Mouse (Mus musculus) midbrain, embryonic 11.5 days (tissue): Measurements from ENCODE around the gene Acot12. TPM values are rescaled to one million over a fixed set of nuclear protein-coding genes. Genes with fewer than 3 reads are reported as not detected.
"Not testable (repeated sequence)": the region's sequence is repeated elsewhere in the genome, so short reads cannot be mapped to it uniquely, and the experiment has no call there.

Source experiments
- ATAC-seq: fragments of 200-750 bp; cut with Nextera tagmentation; 2 replicates; pipeline ENCODE4 v1.8.0; 2017; ENCODE audit warnings: moderate TSS enrichment, moderate library complexity; ENCODE audit not compliant: low FRiP score
- DNase-seq: peaks from one replicate; pipeline ENCODE4 v3.0.0; 2015; ENCODE audit warnings: low spot score; ENCODE audit errors: missing footprints
- H3K27ac ChIP-seq: fragments of 300-500 bp; sonication (generic); 2 replicates; pipeline ENCODE4 v1.5.1; 2014; ENCODE audit warnings: low read depth, low read length
- H3K27me3 ChIP-seq: fragments of 300-500 bp; sonication (generic); 2 replicates; pipeline ENCODE4 v1.6.1; 2014; ENCODE audit warnings: mild to moderate bottlenecking, low read length, moderate library complexity, mixed read lengths; ENCODE audit not compliant: control insufficient read depth, insufficient read depth
- H3K36me3 ChIP-seq: fragments of 300-500 bp; sonication (generic); 2 replicates; pipeline ENCODE4 v1.6.1; 2014; ENCODE audit warnings: mild to moderate bottlenecking, low read length, moderate library complexity, mixed read lengths; ENCODE audit not compliant: control insufficient read depth, insufficient read depth
- H3K4me1 ChIP-seq: fragments of 300-500 bp; sonication (generic); 2 replicates; pipeline ENCODE4 v1.6.1; 2014; ENCODE audit warnings: low read length; ENCODE audit not compliant: control insufficient read depth, insufficient read depth
- H3K4me2 ChIP-seq: fragments of 300-500 bp; sonication (generic); 2 replicates; pipeline ENCODE4 v1.6.1; 2014; ENCODE audit warnings: mild to moderate bottlenecking, moderate library complexity
- H3K4me3 ChIP-seq: fragments of 300-500 bp; sonication (generic); 2 replicates; pipeline ENCODE4 v1.5.1; 2014; ENCODE audit warnings: low read depth, low read length
- H3K9ac ChIP-seq: fragments of 300-500 bp; sonication (generic); 2 replicates; pipeline ENCODE4 v1.6.1; 2014; ENCODE audit warnings: low read length
- H3K9me3 ChIP-seq: fragments of 300-500 bp; sonication (generic); 2 replicates; pipeline ENCODE4 v1.6.1; 2016; ENCODE audit warnings: low read length; ENCODE audit not compliant: control insufficient read depth
- WGBS: fragments of 180-500 bp; shearing (Covaris S2); extraction: QIAGEN DNeasy Blood & Tissue Kit; methylation state at CpG from one replicate; pipeline ENCODE4 v1.1.7; 2014; 5-methylcytosine and 5-hydroxymethylcytosine counted together
- polyA plus RNA-seq: library from polyadenylated mRNA; unstranded; fragments of >200 nt; fragmentation: Nextera tagmentation; extraction: Ambion mirVana; gene quantifications from 2 replicates; pipeline ENCODE4 v1.2.1, GENCODE M21; 2014

The Acot12 gene
- polyA plus RNA-seq, 1 experiment from 2014 or later, result not detected

DNA sequence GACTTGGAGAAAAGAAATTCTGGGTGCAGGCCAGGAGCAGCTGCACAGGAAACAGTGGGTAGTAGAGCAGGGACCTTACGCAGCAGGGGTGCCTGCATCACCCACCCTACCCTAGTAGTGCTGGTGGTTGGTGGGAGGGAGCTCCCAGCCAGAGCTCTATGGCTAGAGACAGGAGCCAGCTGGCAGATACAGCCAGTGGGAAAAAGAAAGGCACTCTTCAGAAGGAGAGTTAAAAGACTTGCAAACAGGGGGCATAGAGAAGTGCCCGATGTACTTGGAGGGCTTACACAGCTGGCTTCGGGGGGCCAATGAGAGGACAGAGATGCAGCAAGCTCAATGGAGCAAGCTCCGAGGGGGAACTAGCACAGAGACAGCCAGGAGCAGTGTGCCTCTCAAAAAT is 12.4 kb downstream of the Acot12 start:
- Histone ChIP-seq H3K4me2 (no peak overlapping the region), H3K4me1 (no peaks in the 10 kb centered on the region), H3K27me3 (no peaks in the 10 kb centered on the region), H3K36me3 (no peaks in the 10 kb centered on the region), H3K9me3 (no peaks in the 10 kb centered on the region), H3K27ac (no peak overlapping the region), H3K4me3 (no peak overlapping the region), H3K9ac (no peak overlapping the region)
- ATAC-seq, result no peak
- 60% methylated on average over 4 of the region's 4 CpGs for WGBS
- DNase-seq, result no peak

DNA sequence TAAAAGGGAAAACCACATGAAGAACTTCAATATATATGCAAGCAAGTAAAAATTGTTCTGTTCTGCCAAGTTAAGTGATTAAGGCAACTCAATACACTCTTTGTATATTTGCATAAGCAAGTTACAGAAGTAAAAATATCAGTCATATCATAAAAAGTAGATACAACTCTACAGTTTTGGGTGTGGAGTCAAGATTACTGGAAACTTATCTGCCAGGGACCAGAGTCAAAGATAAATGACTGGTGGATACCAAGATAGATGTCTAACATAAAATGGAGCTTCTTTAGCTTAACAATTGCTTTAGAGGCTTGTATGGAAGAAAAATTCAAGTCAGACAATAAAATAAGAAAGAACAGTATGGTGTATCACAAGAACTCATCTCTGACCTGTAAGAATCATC is 13.4 kb downstream of the Acot12 start:
- Histone ChIP-seq H3K4me3 (no peak overlapping the region), H3K27ac (no peak overlapping the region), H3K4me2 (no peak overlapping the region), H3K9me3 (no peaks in the 10 kb centered on the region), H3K4me1 (no peaks in the 10 kb centered on the region), H3K27me3 (no peaks in the 10 kb centered on the region), H3K9ac (no peak overlapping the region), H3K36me3 (no peaks in the 10 kb centered on the region)
- no peak for ATAC-seq
- DNase-seq, result no peak

DNA sequence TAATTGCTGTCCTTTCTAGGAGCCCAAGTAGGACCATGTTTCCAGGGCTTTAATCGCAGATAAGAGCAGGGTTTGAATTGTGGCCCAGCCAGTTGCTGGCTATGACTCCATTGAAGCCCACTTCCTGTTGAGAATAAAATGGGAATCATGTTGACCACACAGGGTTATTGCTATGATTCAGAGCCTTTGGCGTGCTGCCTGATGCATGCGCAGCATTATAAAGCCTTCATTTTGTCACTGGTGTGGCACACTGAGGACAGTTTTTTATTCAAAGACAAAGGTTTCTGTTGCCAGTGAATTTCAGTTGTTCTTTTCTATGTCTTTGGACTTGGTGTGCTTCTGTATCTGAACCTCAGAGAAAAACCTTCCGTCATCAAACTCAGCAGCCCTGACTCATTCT is 14.9 kb downstream of the Acot12 start:
- 93% methylated on average over 4 of the region's 4 CpGs for WGBS
- no peak for ATAC-seq

DNA sequence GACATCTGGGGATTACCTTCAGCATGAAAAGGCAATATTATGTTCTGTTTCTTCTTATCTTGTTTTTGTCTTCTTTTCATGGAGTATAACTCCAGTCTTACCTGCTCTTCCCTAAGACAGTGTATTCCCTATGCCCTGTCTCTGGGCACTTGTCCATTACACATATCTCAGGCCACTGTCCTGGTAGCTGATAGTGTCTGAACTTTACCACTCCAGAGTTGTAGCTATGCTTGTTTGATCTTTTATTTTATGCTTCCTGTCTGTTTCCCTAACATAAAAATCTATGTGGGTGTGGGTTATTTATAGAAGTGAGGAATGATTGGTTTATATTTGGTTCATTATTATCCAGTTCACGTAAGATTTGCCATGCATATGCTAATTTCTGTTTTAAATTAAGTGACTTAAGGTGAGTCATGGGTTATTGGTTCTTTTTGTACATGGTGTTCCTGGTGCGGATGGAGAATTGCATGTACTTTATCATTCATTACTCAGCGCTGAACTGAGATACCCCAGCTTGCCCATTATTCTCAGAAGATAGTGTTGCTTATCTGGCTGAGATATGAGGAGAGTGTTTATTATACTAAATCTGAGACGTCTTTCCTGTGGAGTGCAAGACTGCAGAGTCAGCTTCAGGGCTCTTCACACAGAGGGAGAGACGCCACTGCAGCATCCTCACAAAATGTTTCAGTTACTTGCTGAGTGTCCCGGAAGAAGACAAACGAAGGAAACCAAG is 17.2 kb downstream of the Acot12 start:
- no peaks in the 10 kb centered on the region for H3K36me3 ChIP-seq
- no peak overlapping the region for H3K27ac ChIP-seq
- no peaks in the 10 kb centered on the region for H3K4me1 ChIP-seq
- no peaks in the 10 kb centered on the region for H3K27me3 ChIP-seq
- H3K4me3 ChIP-seq, result no peak overlapping the region
- no peaks in the 10 kb centered on the region for H3K9me3 ChIP-seq
- H3K4me2 ChIP-seq, result no peak overlapping the region
- no peak overlapping the region for H3K9ac ChIP-seq
- no peak for ATAC-seq
- WGBS, result 83% methylated on average over 7 of the region's 7 CpGs
- DNase-seq, result no peak

More for the DNA sequence above, 14.9 kb downstream of the Acot12 start:
- Histone ChIP-seq H3K9me3 (no peaks in the 10 kb centered on the region), H3K36me3 (no peaks in the 10 kb centered on the region), H3K4me2 (no peak overlapping the region), H3K4me1 (no peaks in the 10 kb centered on the region), H3K27me3 (no peaks in the 10 kb centered on the region), H3K27ac (no peak overlapping the region), H3K9ac (no peak overlapping the region), H3K4me3 (no peak overlapping the region)
- no peak for DNase-seq

DNA sequence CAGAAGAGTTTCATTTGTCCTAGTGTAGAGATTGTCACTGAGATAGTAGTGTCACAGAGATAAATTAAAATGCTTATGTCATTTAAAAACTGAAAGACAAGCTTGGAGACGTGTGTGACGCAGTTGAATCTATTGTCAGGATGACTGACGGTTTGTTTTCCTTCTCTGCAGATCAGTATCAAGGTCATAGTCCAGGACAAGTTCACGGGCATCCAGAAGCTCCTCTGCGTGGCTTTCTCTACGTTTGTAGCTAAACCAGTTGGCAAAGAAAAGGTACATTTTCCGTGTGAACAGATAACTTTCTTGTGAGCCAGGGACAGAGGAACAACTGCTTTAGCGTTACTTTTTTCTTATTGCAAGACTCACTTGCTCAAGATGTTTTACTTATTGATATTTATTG is 18.5 kb downstream of the Acot12 start:
- no peak overlapping the region for H3K9ac ChIP-seq
- 82% methylated on average over 8 of the region's 8 CpGs for WGBS
- ATAC-seq (no peak), DNase-seq (no peak)
- H3K36me3 ChIP-seq, result no peaks in the 10 kb centered on the region
- H3K27ac ChIP-seq, result no peak overlapping the region
- no peak overlapping the region for H3K4me3 ChIP-seq
- no peaks in the 10 kb centered on the region for H3K27me3 ChIP-seq
- H3K4me1 ChIP-seq, result no peaks in the 10 kb centered on the region
- no peak overlapping the region for H3K4me2 ChIP-seq
- no peaks in the 10 kb centered on the region for H3K9me3 ChIP-seq

DNA sequence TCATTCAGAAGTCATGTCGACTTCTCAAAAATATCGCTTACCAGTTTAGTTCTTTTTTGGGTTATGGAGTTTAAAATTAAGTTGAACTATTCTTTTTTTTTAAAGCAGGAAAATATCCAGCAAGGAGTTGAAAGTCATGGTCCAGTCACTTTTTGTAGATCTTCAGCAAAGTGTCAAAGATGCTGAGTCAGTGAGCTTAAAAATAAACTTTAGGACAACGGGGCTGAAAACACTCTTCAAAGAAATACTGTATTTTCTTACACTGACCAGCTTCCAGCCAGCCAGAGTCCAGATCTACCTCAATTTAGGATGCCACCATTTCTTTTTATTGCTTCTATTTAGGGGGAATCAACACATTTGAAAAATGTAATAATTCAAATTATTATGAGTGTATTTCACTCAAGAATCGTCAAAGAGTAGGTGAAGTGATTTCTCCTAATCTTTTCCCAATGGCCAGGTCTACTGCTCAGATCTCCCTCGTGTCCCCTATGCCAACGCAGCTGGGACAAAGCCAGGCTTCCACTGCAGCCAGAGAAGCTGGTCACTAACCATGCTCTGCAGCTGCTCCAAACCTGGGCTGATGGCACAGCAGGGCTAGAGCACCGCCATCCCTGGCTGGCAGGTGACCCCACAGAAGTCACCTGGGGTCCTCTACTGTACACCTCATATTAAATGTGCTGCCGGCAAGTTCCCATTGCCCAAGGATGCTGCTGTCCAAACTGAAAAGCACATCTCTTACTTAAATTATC is 19.2 kb downstream of the Acot12 start:
- no peaks in the 10 kb centered on the region for H3K9me3 ChIP-seq
- no peak overlapping the region for H3K4me2 ChIP-seq
- no peak overlapping the region for H3K27ac ChIP-seq
- no peak overlapping the region for H3K4me3 ChIP-seq
- H3K36me3 ChIP-seq, result no peaks in the 10 kb centered on the region
- H3K4me1 ChIP-seq, result no peaks in the 10 kb centered on the region
- DNase-seq (no peak), ATAC-seq (no peak)
- no peak overlapping the region for H3K9ac ChIP-seq
- WGBS, result 90% methylated on average over 8 of the region's 8 CpGs
- H3K27me3 ChIP-seq, result no peaks in the 10 kb centered on the region

DNA sequence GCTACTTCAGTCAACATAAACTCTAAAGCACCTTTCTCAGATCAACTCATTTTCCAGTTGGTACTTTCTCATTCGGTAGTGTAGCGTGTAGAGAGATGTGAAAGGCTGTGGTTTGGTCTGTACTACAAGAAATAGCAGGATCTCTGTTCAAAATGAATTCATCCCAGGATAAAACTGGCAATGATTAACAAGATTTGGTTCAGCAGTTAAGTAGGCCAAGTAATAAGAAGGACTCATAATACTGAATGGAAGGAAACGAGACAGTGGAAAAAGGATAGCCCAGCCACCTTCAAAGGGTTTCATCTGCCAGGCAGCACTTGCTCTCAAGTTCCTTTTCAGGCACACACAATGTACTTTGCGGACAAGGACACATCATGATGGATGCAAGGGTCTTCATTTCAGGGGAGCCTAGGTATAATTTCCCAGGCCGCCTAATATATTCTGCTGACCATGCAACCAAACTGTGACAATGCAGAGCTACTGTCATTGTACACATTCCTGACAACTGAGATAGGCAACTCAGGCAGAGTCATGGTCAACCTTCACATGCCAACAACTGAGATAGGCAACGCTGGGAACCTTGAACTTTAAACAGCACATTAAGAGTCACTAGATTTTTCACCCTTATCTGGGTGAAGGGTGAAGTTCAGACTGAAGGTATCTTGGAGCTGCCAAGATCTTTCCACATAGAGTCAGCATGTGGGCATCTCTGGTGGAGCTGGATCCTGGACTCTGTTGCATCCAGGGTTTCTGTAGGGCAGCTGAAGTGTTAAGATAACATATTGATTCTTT is 20.5 kb downstream of the Acot12 start:
- Histone ChIP-seq H3K36me3 (no peaks in the 10 kb centered on the region), H3K9ac (no peak overlapping the region), H3K9me3 (no peaks in the 10 kb centered on the region), H3K4me3 (no peak overlapping the region), H3K4me1 (no peaks in the 10 kb centered on the region), H3K27me3 (no peaks in the 10 kb centered on the region), H3K4me2 (no peak overlapping the region), H3K27ac (no peak overlapping the region)
- ATAC-seq (no peak), DNase-seq (no peak)
- WGBS, result 88% methylated on average over 6 of the region's 6 CpGs

DNA sequence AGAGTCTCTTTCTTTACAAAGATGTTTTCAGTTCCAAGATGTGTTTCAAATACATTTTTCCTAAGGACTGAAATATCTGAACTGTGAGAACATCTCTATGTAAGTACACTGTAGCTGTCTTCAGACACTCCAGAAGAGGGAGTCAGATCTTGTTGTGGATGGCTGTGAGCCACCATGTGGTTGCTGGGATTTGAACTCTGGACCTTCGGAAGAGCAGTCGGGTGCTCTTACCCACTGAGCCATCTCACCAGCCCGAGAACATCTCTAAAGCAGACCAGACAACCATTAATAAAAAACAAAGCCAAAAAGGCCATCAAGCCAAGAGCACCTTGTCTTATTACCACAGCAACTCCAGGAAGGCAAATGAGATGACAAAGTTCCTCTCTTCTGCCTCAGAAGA is 22.3 kb downstream of the Acot12 start:
- H3K9ac ChIP-seq, H3K4me2 ChIP-seq, H3K4me1 ChIP-seq, DNase-seq, H3K9me3 ChIP-seq, H3K27me3 ChIP-seq, ATAC-seq, H3K27ac ChIP-seq, H3K36me3 ChIP-seq, H3K4me3 ChIP-seq: not testable (repeated sequence)
- 90% methylated on average over 3 of the region's 3 CpGs for WGBS

DNA sequence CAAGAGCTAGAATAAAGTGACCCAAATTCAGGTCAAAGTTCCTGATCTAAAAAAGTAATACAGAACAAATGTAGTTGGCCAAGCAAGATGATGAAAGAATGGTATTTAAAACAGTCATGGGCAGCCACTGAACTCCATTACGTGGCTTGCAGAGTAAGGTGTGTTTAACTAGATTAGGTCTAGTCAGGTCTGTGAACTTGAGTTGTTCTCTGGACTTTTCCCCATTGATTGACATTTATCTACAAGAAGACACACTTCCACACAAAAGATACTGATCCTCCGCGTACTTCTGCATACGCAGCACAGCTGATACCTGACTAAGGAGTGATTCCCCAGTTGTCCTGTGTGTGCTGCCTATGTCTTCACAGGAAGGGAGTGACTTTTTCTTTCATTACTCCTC is 24.3 kb downstream of the Acot12 start:
- Histone ChIP-seq H3K27ac (no peak overlapping the region), H3K9me3 (no peaks in the 10 kb centered on the region), H3K9ac (no peak overlapping the region), H3K27me3 (no peaks in the 10 kb centered on the region), H3K4me1 (no peaks in the 10 kb centered on the region), H3K36me3 (no peaks in the 10 kb centered on the region), H3K4me2 (no peak overlapping the region), H3K4me3 (no peak overlapping the region)
- no peak for ATAC-seq
- DNase-seq, result no peak
- 92% methylated on average over 4 of the region's 4 CpGs for WGBS
